Mouse (Mus musculus) mouse trophoblast stem cell (cell line): ENCODE data around the gene Mpp2.

ENCODE experiments used
- in situ Hi-C, 2 experiments: fragments of 300-500 bp; cut with MseI, MboI; formaldehyde crosslinking; loops; 2 replicates in 1 of 2; 3 replicates in 1 of 2; pipeline ENCODE4 v1.15.1; 2025

Mpp2 gene

GRCm38 (mm10) chr11:102072729-102073128, 15.6 kb downstream of the Mpp2 start:
- in situ Hi-C loops = no loop called here

GRCm38 (mm10) chr11:102070426-102070825, 17.9 kb downstream of the Mpp2 start:
- in situ Hi-C loops = no loop called here

GRCm38 (mm10) chr11:102069633-102070032, 18.7 kb downstream of the Mpp2 start:
- in situ Hi-C loops = loop anchor here in 1 of 2 experiments (10.0 kb wide), 1 partner anchor 65 kb away; no protein-coding TSS in a partner anchor

- in situ Hi-C loops = loop anchor here in 1 of 2 experiments (10.0 kb wide), 1 partner anchor 66 kb away; no protein-coding TSS in a partner anchor
Measured at GRCm38 (mm10) chr11:102068969-102069368, 19.3 kb downstream of the Mpp2 start.

- in situ Hi-C loops = loop anchor here (5.0 to 10.0 kb wide), 2 partner anchors 72 to 74 kb away; no protein-coding TSS in a partner anchor
Measured at GRCm38 (mm10) chr11:102063076-102063475, 25.2 kb downstream of the Mpp2 start.

GRCm38 (mm10) chr11:102061941-102062473, 26.3 kb downstream of the Mpp2 start:
- in situ Hi-C loops = loop anchor here (5.0 to 10.0 kb wide), 2 partner anchors 73 to 75 kb away; no protein-coding TSS in a partner anchor

GRCm38 (mm10) chr11:102061236-102061940, 26.9 kb downstream of the Mpp2 start:
- in situ Hi-C loops = loop anchor here (5.0 to 10.0 kb wide), 2 partner anchors 73 to 76 kb away; no protein-coding TSS in a partner anchor

- in situ Hi-C loops = no loop called here
Measured at GRCm38 (mm10) chr11:102053847-102054246, 34.5 kb downstream of the Mpp2 start.

- in situ Hi-C loops = no loop called here
Measured at GRCm38 (mm10) chr11:102053183-102053582, 35.1 kb downstream of the Mpp2 start.

- in situ Hi-C loops = no loop called here
Measured at GRCm38 (mm10) chr11:102052697-102053096, 35.6 kb downstream of the Mpp2 start.

GRCm38 (mm10) chr11:102051954-102052353, 36.4 kb downstream of the Mpp2 start:
- in situ Hi-C loops = no loop called here

GRCm38 (mm10) chr11:102051541-102051940, 36.8 kb downstream of the Mpp2 start:
- in situ Hi-C loops = no loop called here

GRCm38 (mm10) chr11:102049875-102050482, 38.3 kb downstream of the Mpp2 start:
- in situ Hi-C loops = no loop called here

- in situ Hi-C loops = no loop called here
Measured at GRCm38 (mm10) chr11:102046607-102047006, 41.7 kb downstream of the Mpp2 start.

GRCm38 (mm10) chr11:102044691-102045212, 43.6 kb downstream of the Mpp2 start:
- in situ Hi-C loops = no loop called here

GRCm38 (mm10) chr11:102043381-102043780, 44.9 kb downstream of the Mpp2 start:
- in situ Hi-C loops = no loop called here

- in situ Hi-C loops = no loop called here
Measured at GRCm38 (mm10) chr11:102042971-102043370, 45.3 kb downstream of the Mpp2 start.

GRCm38 (mm10) chr11:102041350-102041949, 46.9 kb downstream of the Mpp2 start, which contains the start of gene Cd300lg:
Gene Cd300lg (plus strand): TSS chr11:102041509.
- in situ Hi-C loops = no loop called here

- in situ Hi-C loops = no loop called here
Measured at GRCm38 (mm10) chr11:102040646-102041045, 47.7 kb downstream of the Mpp2 start.

GRCm38 (mm10) chr11:102040138-102040524, 48.2 kb downstream of the Mpp2 start:
- in situ Hi-C loops = no loop called here

- in situ Hi-C loops = loop anchor here in 1 of 2 experiments (5.0 kb wide), 1 partner anchor 42 kb away; no protein-coding TSS in a partner anchor
Measured at GRCm38 (mm10) chr11:102039487-102040137, 48.7 kb downstream of the Mpp2 start.
